Mouse (Mus musculus) bone marrow, adult 2 months (tissue): ENCODE measurements around the gene Meig1.

Experiments
- CTCF ChIP-seq: fragments of 200-500 bp; IDR thresholded peaks from 2 replicates; pipeline ENCODE4 v1.5.1; 2011; ENCODE audit warnings: low read length, control low read depth; ENCODE audit not compliant: control insufficient read depth, insufficient read depth
- POLR2A ChIP-seq: fragments of 200-500 bp; IDR thresholded peaks from 2 replicates; pipeline ENCODE4 v1.6.1; 2011; ENCODE audit warnings: low read depth, mild to moderate bottlenecking, control low read depth, low read length, borderline replicate concordance; ENCODE audit not compliant: control insufficient read depth

- TF ChIP-seq CTCF (no peak), POLR2A (no peak)
Observed at GRCm38 (mm10) chr2:3445984-3446383, 23.5 kb upstream of the Meig1 start.
